Mouse (Mus musculus): ENCODE measurements around the gene Ism2. TPM values are rescaled to one million over a fixed set of nuclear protein-coding genes. Genes with fewer than 3 reads are reported as not detected.

Ism2 gene
- polyA plus RNA-seq, 1 experiment, result not detected

DNA sequence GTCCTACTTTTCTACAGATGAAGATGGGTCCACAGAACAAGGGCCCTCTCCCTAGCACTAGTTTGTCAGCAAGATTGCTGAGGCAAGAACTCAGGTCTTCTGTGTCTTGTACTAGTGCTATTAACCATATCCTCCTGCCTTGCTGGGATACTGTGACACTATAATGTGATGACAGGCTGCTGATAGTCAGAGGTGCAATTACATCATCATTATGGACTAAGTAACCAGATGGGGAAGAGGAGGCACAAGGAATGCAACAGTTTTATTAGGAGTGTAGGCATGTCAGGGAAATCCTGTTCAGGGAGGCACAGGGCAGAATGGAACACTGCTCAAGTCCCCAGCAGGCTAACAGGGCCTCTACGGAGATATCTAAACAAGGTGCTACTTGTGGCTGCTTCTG lies 60.9 kb downstream of the Ism2 start, which contains the start of gene Noxred1:
Noxred1 (minus strand) TSS at position 101 of the 400 bp plus-strand sequence.
- 91% methylated on average over 1 of the region's 1 CpGs for WGBS
- no peak for TF ChIP-seq CTCF (IDR thresholded peaks at IDR 0.05; ENCODE audit: control insufficient read depth, insufficient read depth, low read length)
- no peak for TF ChIP-seq POLR2A (IDR thresholded peaks at IDR 0.05; ENCODE audit: borderline replicate concordance, control insufficient read depth, low read depth, low read length)
- Histone ChIP-seq H3K27ac (ENCODE audit: control insufficient read depth, insufficient read depth, low read depth, low read length, poor library complexity) (peak within 1 kb of the TSS; percentile 73; the same call in 1 of the 2 replicates), H3K4me1 (ENCODE audit: control insufficient read depth, insufficient read depth, low read length) (peaks cover 5% of the 10 kb centered on the region; the same call in 1 of the 2 replicates), H3K4me3 (replicated peaks; ENCODE audit: control insufficient read depth, low read depth, low read length) (no peak within 1 kb of the TSS)

DNA sequence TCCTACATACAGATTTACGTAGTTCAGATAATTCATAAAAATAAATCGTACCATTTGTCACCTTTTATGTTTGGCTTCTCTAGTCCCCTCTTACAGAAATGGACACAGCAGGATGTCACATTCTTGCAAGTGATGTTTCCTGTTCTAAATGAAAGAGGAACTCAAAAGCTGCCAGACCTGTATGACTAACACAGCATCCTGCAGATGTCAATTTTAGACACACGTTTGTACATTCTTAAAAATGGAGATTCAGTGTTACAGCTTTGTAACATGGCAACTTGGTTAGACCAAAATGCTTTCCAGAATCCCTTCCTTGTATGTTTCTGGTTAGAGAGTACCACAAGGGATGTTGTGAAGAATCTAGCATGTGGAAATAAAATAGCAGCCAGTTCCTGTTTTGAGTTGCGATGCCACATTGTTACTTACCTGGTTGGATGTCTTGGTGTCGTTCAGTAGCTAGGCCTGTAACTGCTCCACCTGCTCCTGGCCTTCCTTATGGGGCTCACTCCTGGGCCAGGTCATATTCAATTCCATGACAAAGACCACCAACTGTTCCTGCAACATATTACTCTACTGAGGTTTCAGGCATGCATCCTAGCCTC lies 62.5 kb downstream of the Ism2 start:
- TF ChIP-seq CTCF (IDR thresholded peaks at IDR 0.05; ENCODE audit: control insufficient read depth, insufficient read depth, low read length) (no peak), POLR2A (IDR thresholded peaks at IDR 0.05; ENCODE audit: borderline replicate concordance, control insufficient read depth, low read depth, low read length) (no peak)
- peaks cover 5% of the 10 kb centered on the region; the same call in 1 of the 2 replicates for H3K4me1 ChIP-seq (ENCODE audit: control insufficient read depth, insufficient read depth, low read length)
- H3K4me3 ChIP-seq (replicated peaks; ENCODE audit: control insufficient read depth, low read depth, low read length), result no peak overlapping the region
- 13% methylated on average over 5 of the region's 5 CpGs for WGBS
- H3K27ac ChIP-seq (ENCODE audit: control insufficient read depth, insufficient read depth, low read depth, low read length, poor library complexity), result peak overlapping the region; percentile 73; the same call in 1 of the 2 replicates

- TF ChIP-seq POLR2A (IDR thresholded peaks at IDR 0.05; ENCODE audit: borderline replicate concordance, control insufficient read depth, low read depth, low read length) (no peak), CTCF (IDR thresholded peaks at IDR 0.05; ENCODE audit: control insufficient read depth, insufficient read depth, low read length) (no peak)
- Histone ChIP-seq H3K4me1 (ENCODE audit: control insufficient read depth, insufficient read depth, low read length) (peaks cover 2% of the 10 kb centered on the region; the same call in 1 of the 2 replicates), H3K27ac (ENCODE audit: control insufficient read depth, insufficient read depth, low read depth, low read length, poor library complexity) (no peak overlapping the region), H3K4me3 (replicated peaks; ENCODE audit: control insufficient read depth, low read depth, low read length) (no peak overlapping the region)
Measured at GRCm38 (mm10) chr12:87230379-87230895, 69.1 kb downstream of the Ism2 start.

DNA sequence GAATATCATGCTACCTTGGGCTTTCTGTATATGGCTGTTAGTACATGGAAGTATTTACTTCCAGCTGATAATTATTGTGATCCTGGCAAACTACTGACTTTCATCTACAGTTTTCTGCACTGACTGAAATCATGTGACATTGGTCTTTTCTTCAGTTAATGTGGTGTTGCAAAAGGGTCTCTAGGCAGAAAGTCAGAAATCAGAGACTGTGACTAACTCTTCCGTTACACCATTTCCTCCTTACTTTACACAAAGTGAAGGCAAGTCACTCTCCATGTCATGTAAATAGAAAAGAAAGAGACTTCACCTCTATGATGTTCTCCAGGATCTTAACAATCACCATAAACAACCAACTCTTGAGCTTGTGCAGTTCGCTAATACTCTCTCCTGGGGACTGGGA lies 69.9 kb downstream of the Ism2 start:
- peaks cover 2% of the 10 kb centered on the region; the same call in 1 of the 2 replicates for H3K4me1 ChIP-seq (ENCODE audit: control insufficient read depth, insufficient read depth, low read length)
- H3K27ac ChIP-seq (ENCODE audit: control insufficient read depth, insufficient read depth, low read depth, low read length, poor library complexity), result no peak overlapping the region
- TF ChIP-seq POLR2A (IDR thresholded peaks at IDR 0.05; ENCODE audit: borderline replicate concordance, control insufficient read depth, low read depth, low read length) (no peak), CTCF (IDR thresholded peaks at IDR 0.05; ENCODE audit: control insufficient read depth, insufficient read depth, low read length) (no peak)
- no peak overlapping the region for H3K4me3 ChIP-seq (replicated peaks; ENCODE audit: control insufficient read depth, low read depth, low read length)
- 61% methylated on average over 2 of the region's 2 CpGs for WGBS

Other genes with a start within 250 kb of the Ism2 start
- not detected in 2 replicates for gene Ngb, start 197.2 kb downstream of the Ism2 start, polyA plus RNA-seq (2011; ENCODE audit: insufficient read depth, insufficient read length, low replicate concordance, missing spikeins)
- 14.7 and 25.1 TPM in 2 replicates for gene Gstz1, start 152.5 kb downstream of the Ism2 start, polyA plus RNA-seq (2011; ENCODE audit: insufficient read depth, insufficient read length, low replicate concordance, missing spikeins)
- 1.4 and 3.4 TPM in 2 replicates for gene Pomt2, start 151.7 kb downstream of the Ism2 start, polyA plus RNA-seq (2011; ENCODE audit: insufficient read depth, insufficient read length, low replicate concordance, missing spikeins)
- not detected in 2 replicates for gene Samd15, start 100.0 kb downstream of the Ism2 start, polyA plus RNA-seq (2011; ENCODE audit: insufficient read depth, insufficient read length, low replicate concordance, missing spikeins)
- gene Tmed8, start 99.3 kb downstream of the Ism2 start, polyA plus RNA-seq (2011; ENCODE audit: insufficient read depth, insufficient read length, low replicate concordance, missing spikeins), result 2.2 and 5.0 TPM in 2 replicates
- 2.6 TPM in 1 of 2 replicates, not detected in the other for gene Noxred1, start 61.0 kb downstream of the Ism2 start, polyA plus RNA-seq (2011; ENCODE audit: insufficient read depth, insufficient read length, low replicate concordance, missing spikeins)
- gene Vipas39, start 33.4 kb downstream of the Ism2 start, polyA plus RNA-seq (2011; ENCODE audit: insufficient read depth, insufficient read length, low replicate concordance, missing spikeins), result 10.8 and 23.7 TPM in 2 replicates
- gene Ahsa1, start 33.2 kb downstream of the Ism2 start, polyA plus RNA-seq (2011; ENCODE audit: insufficient read depth, insufficient read length, low replicate concordance, missing spikeins), result 49.0 and 74.4 TPM in 2 replicates
- 10.7 and 31.6 TPM in 2 replicates for gene Sptlc2, start 88.7 kb upstream of the Ism2 start, polyA plus RNA-seq (2011; ENCODE audit: insufficient read depth, insufficient read length, low replicate concordance, missing spikeins)
- gene Slirp, start 144.2 kb upstream of the Ism2 start, polyA plus RNA-seq (2011; ENCODE audit: insufficient read depth, insufficient read length, low replicate concordance, missing spikeins), result 67.6 and 160 TPM in 2 replicates
- 11.1 and 19.8 TPM in 2 replicates for gene Alkbh1, start 144.3 kb upstream of the Ism2 start, polyA plus RNA-seq (2011; ENCODE audit: insufficient read depth, insufficient read length, low replicate concordance, missing spikeins)
- gene Snw1, start 172.6 kb upstream of the Ism2 start, polyA plus RNA-seq (2011; ENCODE audit: insufficient read depth, insufficient read length, low replicate concordance, missing spikeins), result 30.9 and 48.6 TPM in 2 replicates
- not detected in 2 replicates for gene Gm5788, start 195.0 kb upstream of the Ism2 start, polyA plus RNA-seq (2011; ENCODE audit: insufficient read depth, insufficient read length, low replicate concordance, missing spikeins)
- not detected in 2 replicates for gene Gm8300, start 214.6 kb upstream of the Ism2 start, polyA plus RNA-seq (2011; ENCODE audit: insufficient read depth, insufficient read length, low replicate concordance, missing spikeins)

All from bone marrow, adult 2 months (tissue).